Mouse (Mus musculus): ENCODE measurements around the gene Galnt7. TPM values are rescaled to one million over a fixed set of nuclear protein-coding genes. Genes with fewer than 3 reads are reported as not detected.

Galnt7 gene
- total and polyA plus RNA-seq, 3 experiments, result 26.7 to 33.5 (median 32.7) TPM

- Histone ChIP-seq H3K36me3 (replicated peaks in 1 of 2; ENCODE audit: control insufficient read depth in 1 of 2, insufficient read depth in 1 of 2, low read length in 1 of 2) (no peaks in the 10 kb centered on the region), H3K79me2 (replicated peaks; ENCODE audit: control insufficient read depth, extremely low read depth, insufficient read depth, poor library complexity, severe bottlenecking) (no peaks in the 10 kb centered on the region), H3K27ac (ENCODE audit: insufficient read depth, low read depth) (no peak overlapping the region), H3K27me3 (replicated peaks) (no peaks in the 10 kb centered on the region), H3K9ac (ENCODE audit: insufficient read depth, low read depth) (no peak overlapping the region), H3K4me2 (ENCODE audit: insufficient read depth, low read depth, poor library complexity, severe bottlenecking) (no peak overlapping the region), H3K4me1 (ENCODE audit: control insufficient read depth in 1 of 2, insufficient read depth in 2 of 2) (no peaks in the 10 kb centered on the region), H3K9me3 (replicated peaks; ENCODE audit: low read length) (no peaks in the 10 kb centered on the region), H3K4me3 (replicated peaks in 1 of 3; ENCODE audit: low read depth in 2 of 3, low read length in 2 of 3, poor library complexity in 1 of 3) (no peak overlapping the region)
- dilution Hi-C loops (cut with MboI; ENCODE audit: extremely low pct_ligation_motif_present, extremely low pct_unique_long_range_greater_than_20kb, low sequenced_read_pairs), result no loop called here
- no peak for DNase-seq (ENCODE audit: extremely low read depth)
- in situ Hi-C loops (cut with MboI; ENCODE audit: low pct_ligation_motif_present, low pct_unique_long_range_greater_than_20kb, low sequenced_read_pairs), result no loop called here
- no peak for TF ChIP-seq NRF1 (IDR thresholded peaks at IDR 0.05; ENCODE audit: low read depth, low read length)
- no peak for TF ChIP-seq UBTF (IDR thresholded peaks at IDR 0.05; ENCODE audit: low read depth, low read length)
- no peak for TF ChIP-seq PAX5 (IDR thresholded peaks at IDR 0.05; ENCODE audit: low read length)
- TF ChIP-seq JUND (conservative IDR thresholded peaks at IDR 0.05; ENCODE audit: low read depth, low read length), result no peak
- TF ChIP-seq POLR2A (IDR thresholded peaks at IDR 0.05; ENCODE audit: low read depth, low read length), result no peak
These were observed 35.8 kb upstream of the Galnt7 start for GRCm38 (mm10) chr8:57688633-57689032.

GRCm38 (mm10) chr8:57685803-57686202 lies 33.0 kb upstream of the Galnt7 start:
- Histone ChIP-seq H3K9ac (ENCODE audit: insufficient read depth, low read depth) (no peak overlapping the region), H3K4me2 (ENCODE audit: insufficient read depth, low read depth, poor library complexity, severe bottlenecking) (no peak overlapping the region), H3K4me3 (replicated peaks in 1 of 3; ENCODE audit: low read depth in 2 of 3, low read length in 2 of 3, poor library complexity in 1 of 3) (no peak overlapping the region), H3K36me3 (replicated peaks in 1 of 2; ENCODE audit: control insufficient read depth in 1 of 2, insufficient read depth in 1 of 2, low read length in 1 of 2) (no peaks in the 10 kb centered on the region), H3K4me1 (ENCODE audit: control insufficient read depth in 1 of 2, insufficient read depth in 2 of 2) (no peaks in the 10 kb centered on the region), H3K27me3 (replicated peaks) (no peaks in the 10 kb centered on the region), H3K79me2 (replicated peaks; ENCODE audit: control insufficient read depth, extremely low read depth, insufficient read depth, poor library complexity, severe bottlenecking) (no peaks in the 10 kb centered on the region), H3K9me3 (replicated peaks; ENCODE audit: low read length) (no peaks in the 10 kb centered on the region), H3K27ac (ENCODE audit: insufficient read depth, low read depth) (no peak overlapping the region)
- dilution Hi-C loops (cut with MboI; ENCODE audit: extremely low pct_ligation_motif_present, extremely low pct_unique_long_range_greater_than_20kb, low sequenced_read_pairs), result no loop called here
- TF ChIP-seq TBP (conservative IDR thresholded peaks at IDR 0.05; ENCODE audit: low read depth, low read length), result no peak
- in situ Hi-C loops (cut with MboI; ENCODE audit: low pct_ligation_motif_present, low pct_unique_long_range_greater_than_20kb, low sequenced_read_pairs), result no loop called here
- DNase-seq (ENCODE audit: extremely low read depth), result no peak

- no peaks in the 10 kb centered on the region for H3K79me2 ChIP-seq (replicated peaks; ENCODE audit: control insufficient read depth, extremely low read depth, insufficient read depth, poor library complexity, severe bottlenecking)
- H3K4me2 ChIP-seq (ENCODE audit: insufficient read depth, low read depth, poor library complexity, severe bottlenecking), result no peak overlapping the region
- TF ChIP-seq BHLHE40 (IDR thresholded peaks at IDR 0.05; ENCODE audit: low read depth, low read length) (no peak), SIN3A (IDR thresholded peaks at IDR 0.05; ENCODE audit: low read length) (no peak), IRF4 (IDR thresholded peaks at IDR 0.05; ENCODE audit: low read depth, low read length) (no peak), ZC3H11A (IDR thresholded peaks at IDR 0.05; ENCODE audit: low read depth, low read length) (no peak)
- in situ Hi-C loops (cut with MboI; ENCODE audit: low pct_ligation_motif_present, low pct_unique_long_range_greater_than_20kb, low sequenced_read_pairs) (no loop called here), dilution Hi-C loops (cut with MboI; ENCODE audit: extremely low pct_ligation_motif_present, extremely low pct_unique_long_range_greater_than_20kb, low sequenced_read_pairs) (no loop called here)
- no peaks in the 10 kb centered on the region for H3K36me3 ChIP-seq (replicated peaks in 1 of 2; ENCODE audit: control insufficient read depth in 1 of 2, insufficient read depth in 1 of 2, low read length in 1 of 2)
- no peaks in the 10 kb centered on the region for H3K9me3 ChIP-seq (replicated peaks; ENCODE audit: low read length)
- H3K4me3 ChIP-seq (replicated peaks in 1 of 3; ENCODE audit: low read depth in 2 of 3, low read length in 2 of 3, poor library complexity in 1 of 3), result no peak overlapping the region
- DNase-seq (ENCODE audit: extremely low read depth), result no peak
- no peaks in the 10 kb centered on the region for H3K4me1 ChIP-seq (ENCODE audit: control insufficient read depth in 1 of 2, insufficient read depth in 2 of 2)
- H3K27ac ChIP-seq (ENCODE audit: insufficient read depth, low read depth), result no peak overlapping the region
- no peak overlapping the region for H3K9ac ChIP-seq (ENCODE audit: insufficient read depth, low read depth)
- H3K27me3 ChIP-seq (replicated peaks), result no peaks in the 10 kb centered on the region
These were observed 27.2 kb upstream of the Galnt7 start for GRCm38 (mm10) chr8:57680044-57680443.

All from CH12.LX (cell line).